Mouse (Mus musculus): ENCODE measurements around the gene Rbpjl. TPM values are rescaled to one million over a fixed set of nuclear protein-coding genes. Genes with fewer than 3 reads are reported as not detected.

Rbpjl gene
- polyA plus RNA-seq, 1 experiment from 2014 or later, result 45.2 TPM

DNA sequence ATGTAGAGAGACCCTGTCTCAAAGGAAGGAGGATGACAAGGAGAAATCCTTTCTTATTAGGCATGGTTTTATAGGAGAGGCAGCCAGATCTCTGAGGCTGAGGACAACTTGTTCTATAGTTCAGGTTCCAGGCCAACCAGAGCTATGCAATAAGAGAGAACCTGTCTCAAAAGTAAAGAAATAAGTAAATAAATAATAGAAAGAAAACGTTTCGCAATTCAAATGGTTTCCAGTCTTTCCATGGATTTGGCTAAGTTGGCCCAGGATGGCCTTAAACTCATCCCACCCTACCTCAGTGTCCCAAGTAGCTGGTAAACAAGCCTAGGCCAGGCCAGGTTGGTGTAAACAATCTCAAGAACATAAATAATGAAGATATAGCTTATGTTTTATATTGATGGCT lies 41.8 kb downstream of the Rbpjl start:
- H3K9ac ChIP-seq (ENCODE audit: low read length), result no peak overlapping the region
- 71% methylated on average over 2 of the region's 2 CpGs for WGBS

GRCm38 (mm10) chr2:164445399-164446085 lies 42.6 kb downstream of the Rbpjl start:
- no peak overlapping the region for H3K9ac ChIP-seq (ENCODE audit: low read length)
- H3K4me1 ChIP-seq (ENCODE audit: control insufficient read depth, insufficient read depth, low read length), result peaks cover 27% of the 10 kb centered on the region
- WGBS, result 73% methylated on average over 3 of the region's 3 CpGs
- H3K27ac ChIP-seq (ENCODE audit: low read length), result no peak overlapping the region
- H3K27me3 ChIP-seq (ENCODE audit: control insufficient read depth, insufficient read depth, low read length), result no peaks in the 10 kb centered on the region
- H3K4me3 ChIP-seq (replicated peaks; ENCODE audit: low read length), result no peak overlapping the region
- no peaks in the 10 kb centered on the region for H3K36me3 ChIP-seq (ENCODE audit: control insufficient read depth, insufficient read depth, low read length)
- H3K9me3 ChIP-seq (replicated peaks; ENCODE audit: control insufficient read depth, low read length), result no peaks in the 10 kb centered on the region
- no peak for ATAC-seq (ENCODE audit: insufficient read depth, low FRiP score)
- H3K4me2 ChIP-seq (ENCODE audit: low read depth, low read length), result no peak overlapping the region

More for the DNA sequence above, 41.8 kb downstream of the Rbpjl start:
- peaks cover 34% of the 10 kb centered on the region for H3K4me1 ChIP-seq (ENCODE audit: control insufficient read depth, insufficient read depth, low read length)
- H3K4me3 ChIP-seq (replicated peaks; ENCODE audit: low read length), result no peak overlapping the region
- no peaks in the 10 kb centered on the region for H3K36me3 ChIP-seq (ENCODE audit: control insufficient read depth, insufficient read depth, low read length)
- no peaks in the 10 kb centered on the region for H3K9me3 ChIP-seq (replicated peaks; ENCODE audit: control insufficient read depth, low read length)
- no peak for ATAC-seq (ENCODE audit: insufficient read depth, low FRiP score)
- H3K4me2 ChIP-seq (ENCODE audit: low read depth, low read length), result no peak overlapping the region
- H3K27me3 ChIP-seq (ENCODE audit: control insufficient read depth, insufficient read depth, low read length), result no peaks in the 10 kb centered on the region
- H3K27ac ChIP-seq (ENCODE audit: low read length), result no peak overlapping the region

DNA sequence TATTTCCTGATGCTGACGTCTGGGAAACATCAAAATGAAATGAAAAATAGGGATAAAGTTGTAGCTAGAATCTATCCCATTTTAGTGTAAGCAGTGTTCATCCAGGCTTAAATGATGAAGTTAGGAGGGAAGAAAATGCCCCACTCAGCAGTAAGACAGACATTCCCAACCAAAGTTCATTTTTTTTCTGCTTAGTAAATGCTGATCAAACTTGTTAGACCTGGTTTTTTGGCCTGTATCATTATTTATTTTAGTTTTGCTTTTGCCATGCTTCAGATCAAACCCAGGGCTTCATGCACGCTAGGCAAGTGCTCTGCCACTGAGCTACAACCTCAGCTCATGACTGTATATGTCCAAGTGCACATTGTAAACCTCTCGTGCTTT lies 43.1 kb downstream of the Rbpjl start:
- ATAC-seq (ENCODE audit: insufficient read depth, low FRiP score), result no peak
- Histone ChIP-seq H3K4me2 (ENCODE audit: low read depth, low read length) (no peak overlapping the region), H3K4me3 (replicated peaks; ENCODE audit: low read length) (no peak overlapping the region), H3K4me1 (ENCODE audit: control insufficient read depth, insufficient read depth, low read length) (peaks cover 23% of the 10 kb centered on the region), H3K36me3 (ENCODE audit: control insufficient read depth, insufficient read depth, low read length) (no peaks in the 10 kb centered on the region), H3K27me3 (ENCODE audit: control insufficient read depth, insufficient read depth, low read length) (no peaks in the 10 kb centered on the region), H3K9ac (ENCODE audit: low read length) (no peak overlapping the region), H3K9me3 (replicated peaks; ENCODE audit: control insufficient read depth, low read length) (no peaks in the 10 kb centered on the region), H3K27ac (ENCODE audit: low read length) (no peak overlapping the region)
- 70% methylated on average over 3 of the region's 3 CpGs for WGBS

- no peak overlapping the region for H3K9ac ChIP-seq (ENCODE audit: low read length)
- no peaks in the 10 kb centered on the region for H3K9me3 ChIP-seq (replicated peaks; ENCODE audit: control insufficient read depth, low read length)
- no peaks in the 10 kb centered on the region for H3K27me3 ChIP-seq (ENCODE audit: control insufficient read depth, insufficient read depth, low read length)
- no peak overlapping the region for H3K4me3 ChIP-seq (replicated peaks; ENCODE audit: low read length)
- no peak overlapping the region for H3K4me2 ChIP-seq (ENCODE audit: low read depth, low read length)
- peaks cover 15% of the 10 kb centered on the region for H3K4me1 ChIP-seq (ENCODE audit: control insufficient read depth, insufficient read depth, low read length)
- no peak overlapping the region for H3K27ac ChIP-seq (ENCODE audit: low read length)
- H3K36me3 ChIP-seq (ENCODE audit: control insufficient read depth, insufficient read depth, low read length), result no peaks in the 10 kb centered on the region
- ATAC-seq (ENCODE audit: insufficient read depth, low FRiP score), result no peak
- whole genome bisulfite sequencing, result 81% methylated on average over 1 of the region's 1 CpGs
Measured at GRCm38 (mm10) chr2:164448140-164448539, 45.2 kb downstream of the Rbpjl start.

GRCm38 (mm10) chr2:164448921-164449320 lies 46.0 kb downstream of the Rbpjl start:
- WGBS, result 65% methylated on average over 5 of the region's 5 CpGs
- no peak overlapping the region for H3K4me2 ChIP-seq (ENCODE audit: low read depth, low read length)
- no peak for ATAC-seq (ENCODE audit: insufficient read depth, low FRiP score)
- no peak overlapping the region for H3K4me3 ChIP-seq (replicated peaks; ENCODE audit: low read length)
- H3K27me3 ChIP-seq (ENCODE audit: control insufficient read depth, insufficient read depth, low read length), result no peaks in the 10 kb centered on the region
- no peak overlapping the region for H3K27ac ChIP-seq (ENCODE audit: low read length)
- H3K4me1 ChIP-seq (ENCODE audit: control insufficient read depth, insufficient read depth, low read length), result peaks cover 12% of the 10 kb centered on the region
- H3K9me3 ChIP-seq (replicated peaks; ENCODE audit: control insufficient read depth, low read length), result no peaks in the 10 kb centered on the region
- no peaks in the 10 kb centered on the region for H3K36me3 ChIP-seq (ENCODE audit: control insufficient read depth, insufficient read depth, low read length)
- no peak overlapping the region for H3K9ac ChIP-seq (ENCODE audit: low read length)

GRCm38 (mm10) chr2:164449341-164450042 lies 46.6 kb downstream of the Rbpjl start:
- no peak overlapping the region for H3K4me2 ChIP-seq (ENCODE audit: low read depth, low read length)
- no peak overlapping the region for H3K27ac ChIP-seq (ENCODE audit: low read length)
- no peak overlapping the region for H3K4me3 ChIP-seq (replicated peaks; ENCODE audit: low read length)
- H3K27me3 ChIP-seq (ENCODE audit: control insufficient read depth, insufficient read depth, low read length), result no peaks in the 10 kb centered on the region
- no peaks in the 10 kb centered on the region for H3K9me3 ChIP-seq (replicated peaks; ENCODE audit: control insufficient read depth, low read length)
- H3K9ac ChIP-seq (ENCODE audit: low read length), result no peak overlapping the region
- no peaks in the 10 kb centered on the region for H3K36me3 ChIP-seq (ENCODE audit: control insufficient read depth, insufficient read depth, low read length)
- ATAC-seq (ENCODE audit: insufficient read depth, low FRiP score), result no peak
- 71% methylated on average over 14 of the region's 14 CpGs for WGBS
- H3K4me1 ChIP-seq (ENCODE audit: control insufficient read depth, insufficient read depth, low read length), result peaks cover 16% of the 10 kb centered on the region

GRCm38 (mm10) chr2:164452000-164452676 lies 49.2 kb downstream of the Rbpjl start:
- no peak for ATAC-seq (ENCODE audit: insufficient read depth, low FRiP score)
- peaks cover 36% of the 10 kb centered on the region for H3K4me1 ChIP-seq (ENCODE audit: control insufficient read depth, insufficient read depth, low read length)
- no peaks in the 10 kb centered on the region for H3K36me3 ChIP-seq (ENCODE audit: control insufficient read depth, insufficient read depth, low read length)
- no peak overlapping the region for H3K4me3 ChIP-seq (replicated peaks; ENCODE audit: low read length)
- no peak overlapping the region for H3K27ac ChIP-seq (ENCODE audit: low read length)
- no peak overlapping the region for H3K9ac ChIP-seq (ENCODE audit: low read length)
- WGBS, result 49% methylated on average over 13 of the region's 13 CpGs
- no peak overlapping the region for H3K4me2 ChIP-seq (ENCODE audit: low read depth, low read length)
- H3K27me3 ChIP-seq (ENCODE audit: control insufficient read depth, insufficient read depth, low read length), result no peaks in the 10 kb centered on the region
- H3K9me3 ChIP-seq (replicated peaks; ENCODE audit: control insufficient read depth, low read length), result no peaks in the 10 kb centered on the region

DNA sequence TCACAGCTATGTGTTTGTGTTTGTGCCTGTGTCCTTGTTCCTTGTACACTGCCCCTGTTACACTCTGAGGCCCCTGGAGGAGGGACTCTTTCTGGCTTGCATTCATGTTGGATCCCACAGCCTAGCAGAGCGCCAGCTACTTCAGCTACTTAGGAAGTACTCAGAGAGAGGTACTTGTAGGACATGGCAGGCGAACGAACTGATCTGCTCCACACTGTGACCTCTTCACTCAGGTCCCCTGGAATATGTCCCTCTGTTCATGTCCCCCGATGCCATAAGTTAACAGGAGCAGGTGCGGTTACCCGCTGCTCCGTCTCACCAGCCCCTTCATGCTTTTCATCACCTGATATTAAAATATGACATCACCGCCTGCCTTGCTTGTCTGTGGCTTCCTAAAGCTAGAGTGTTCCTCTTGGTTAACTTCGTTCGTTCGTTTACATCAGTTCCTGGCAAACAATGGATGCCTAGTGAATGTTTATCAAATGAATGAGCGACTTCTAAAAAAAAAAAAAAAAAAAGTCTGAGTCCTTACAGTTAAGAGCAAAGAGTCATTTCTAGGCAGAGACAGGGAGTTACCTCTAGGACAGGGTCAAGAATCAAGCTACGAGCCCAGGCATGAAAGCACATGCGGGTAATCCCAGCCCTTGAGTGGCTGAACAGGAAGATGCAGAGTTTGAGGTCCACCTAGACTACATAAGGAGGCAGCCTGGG lies 50.3 kb downstream of the Rbpjl start:
- Histone ChIP-seq H3K36me3 (ENCODE audit: control insufficient read depth, insufficient read depth, low read length) (no peaks in the 10 kb centered on the region), H3K27me3 (ENCODE audit: control insufficient read depth, insufficient read depth, low read length) (no peaks in the 10 kb centered on the region), H3K9ac (ENCODE audit: low read length) (no peak overlapping the region; the same call in 1 of the 2 replicates), H3K9me3 (replicated peaks; ENCODE audit: control insufficient read depth, low read length) (no peaks in the 10 kb centered on the region), H3K4me2 (ENCODE audit: low read depth, low read length) (no peak overlapping the region), H3K4me1 (ENCODE audit: control insufficient read depth, insufficient read depth, low read length) (peaks cover 36% of the 10 kb centered on the region), H3K4me3 (replicated peaks; ENCODE audit: low read length) (no peak overlapping the region), H3K27ac (ENCODE audit: low read length) (no peak overlapping the region)
- WGBS, result 56% methylated on average over 14 of the region's 14 CpGs
- ATAC-seq (ENCODE audit: insufficient read depth, low FRiP score), result no peak
